ENCODE assay signal across 8 mouse cellular contexts in the genomic region with DNA sequence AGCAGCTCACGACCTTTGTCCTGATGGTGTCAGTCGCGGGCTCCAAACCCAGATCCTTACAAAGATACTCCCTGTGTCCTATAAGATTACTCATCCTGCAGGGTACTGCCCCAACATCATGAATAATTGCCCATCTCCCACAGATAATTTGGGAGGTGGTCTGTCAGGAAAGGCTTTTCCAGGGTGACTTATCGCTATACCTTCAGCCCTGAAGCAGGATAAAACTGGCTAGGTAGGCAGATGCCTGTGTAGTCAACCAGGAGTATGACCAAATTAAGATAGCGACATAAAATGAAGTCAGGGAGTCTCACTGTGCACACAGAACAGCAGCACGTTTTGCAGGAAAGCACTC. TPM values are rescaled to one million over a fixed set of nuclear protein-coding genes. Genes with fewer than 3 reads are reported as not detected.
DNase-seq lines count a peak whose midpoint lies in the region; ATAC-seq and TF ChIP-seq lines count a peak whose summit lies in the region.

No protein-coding gene starts in this region.

- H3K4me1 ChIP-seq in heart, postnatal 0 days (ENCODE audit: control insufficient read depth, insufficient read depth), result peaks cover 8% of the 10 kb centered on the region; the same call in 1 of the 2 replicates
- peaks cover 9% of the 10 kb centered on the region; the same call in 1 of the 2 replicates for H3K4me1 ChIP-seq in bone marrow macrophage, adult 2 months (ENCODE audit: control insufficient read depth, insufficient read depth, low read length)
- H3K4me1 ChIP-seq in hindbrain, embryonic 13.5 days (replicated peaks), result peaks cover 34% of the 10 kb centered on the region
- H3K4me1 ChIP-seq in midbrain, embryonic 13.5 days (replicated peaks), result peaks cover 35% of the 10 kb centered on the region

- no peak for TF ChIP-seq POLR2A in bone marrow macrophage, adult 2 months (IDR thresholded peaks at IDR 0.05; ENCODE audit: borderline replicate concordance, low read depth, low read length)

- peak overlapping the region; percentile 46 for H3K27ac ChIP-seq in heart, postnatal 0 days (ENCODE audit: low read depth)
- H3K27ac ChIP-seq in bone marrow macrophage, adult 2 months (ENCODE audit: insufficient read depth, low read depth, low read length), result 0 out of 2 replicates have a peak overlapping the region, but pooled peaks have one; percentile 2
- peak overlapping the region; percentile 92 for H3K27ac ChIP-seq in hindbrain, embryonic 13.5 days
- peak overlapping the region; percentile 96 for H3K27ac ChIP-seq in midbrain, embryonic 13.5 days

- no peaks in the 10 kb centered on the region for H3K9me3 ChIP-seq in heart, postnatal 0 days (replicated peaks; ENCODE audit: control insufficient read depth, low read length)
- no peaks in the 10 kb centered on the region for H3K9me3 ChIP-seq in hindbrain, embryonic 13.5 days
- no peaks in the 10 kb centered on the region for H3K9me3 ChIP-seq in midbrain, embryonic 13.5 days

- WGBS in heart, postnatal 0 days, result 18% methylated on average over 6 of the region's 6 CpGs
- 16% methylated on average over 6 of the region's 6 CpGs for WGBS in hindbrain, embryonic 13.5 days
- WGBS in midbrain, embryonic 13.5 days, result 14% methylated on average over 6 of the region's 6 CpGs

- no peak for ATAC-seq in heart, postnatal 0 days (ENCODE audit: insufficient read depth, low read depth)
- ATAC-seq in hindbrain, embryonic 13.5 days (ENCODE audit: low FRiP score), result peak; percentile 72; the same call in 1 of the 2 replicates
- no peak; the same call in 1 of the 2 replicates for ATAC-seq in midbrain, embryonic 13.5 days

- H3K36me3 ChIP-seq in heart, postnatal 0 days (replicated peaks; ENCODE audit: control insufficient read depth, insufficient read depth, low read length), result peaks cover 27% of the 10 kb centered on the region
- H3K36me3 ChIP-seq in hindbrain, embryonic 13.5 days, result peaks cover 27% of the 10 kb centered on the region
- H3K36me3 ChIP-seq in midbrain, embryonic 13.5 days, result peaks cover 27% of the 10 kb centered on the region

- peak overlapping the region; percentile 89; the same call in 1 of the 2 replicates for H3K9ac ChIP-seq in heart, postnatal 0 days (replicated peaks; ENCODE audit: low read depth, low read length)
- peak overlapping the region; percentile 99 for H3K9ac ChIP-seq in hindbrain, embryonic 13.5 days
- H3K9ac ChIP-seq in midbrain, embryonic 13.5 days (replicated peaks), result peak overlapping the region; percentile 100

- H3K4me3 ChIP-seq in heart, postnatal 0 days (ENCODE audit: low read depth, low read length), result peak overlapping the region; percentile 88
- H3K4me3 ChIP-seq in bone marrow macrophage, adult 2 months (ENCODE audit: insufficient read depth, low read length), result peak overlapping the region; percentile 33
- H3K4me3 ChIP-seq in hindbrain, embryonic 13.5 days, result peak overlapping the region; percentile 96
- H3K4me3 ChIP-seq in midbrain, embryonic 13.5 days (replicated peaks), result peak overlapping the region; percentile 96

- TF ChIP-seq CTCF in heart, postnatal 0 days (IDR thresholded peaks at IDR 0.05; ENCODE audit: low read depth), result no peak
- TF ChIP-seq CTCF in bone marrow macrophage, adult 2 months (IDR thresholded peaks at IDR 0.05; ENCODE audit: low read depth, low read length), result no peak

- no peak for TF ChIP-seq EP300 in heart, postnatal 0 days (IDR thresholded peaks at IDR 0.05; ENCODE audit: low read depth)

- H3K27me3 ChIP-seq in heart, postnatal 0 days (ENCODE audit: control insufficient read depth, insufficient read depth, low read length), result no peaks in the 10 kb centered on the region
- H3K27me3 ChIP-seq in hindbrain, embryonic 13.5 days, result no peaks in the 10 kb centered on the region
- H3K27me3 ChIP-seq in midbrain, embryonic 13.5 days, result no peaks in the 10 kb centered on the region; the same call in 1 of the 2 replicates

- no peak for DNase-seq in heart, postnatal 0 days (ENCODE audit: low spot score)
- no peak for DNase-seq in heart, adult 18-20 months
- no peak for DNase-seq in adrenal gland, adult 2 months
- no peak for DNase-seq in adrenal gland, postnatal 10 days
- no peak for DNase-seq in adrenal gland, postnatal 14 days

- H3K4me2 ChIP-seq in heart, postnatal 0 days (ENCODE audit: low read depth, low read length), result peak overlapping the region; percentile 98
- peak overlapping the region; percentile 95 for H3K4me2 ChIP-seq in hindbrain, embryonic 13.5 days
- H3K4me2 ChIP-seq in midbrain, embryonic 13.5 days (replicated peaks), result peak overlapping the region; percentile 83

RNA-seq across cellular contexts. Expression of a gene that starts 0.3 kb away (rescaled TPM):
- 301 and 362 TPM in 2 replicates for total RNA-seq in heart, postnatal 0 days (2014; rRNA removed; ENCODE audit: low replicate concordance)
- polyA plus RNA-seq in heart, postnatal 0 days (2015; fragmentation: Nextera tagmentation; extraction: Ambion mirVana), result 145 and 147 TPM in 2 replicates
- 100 to 1,000 TPM; 165 to 170 TPM for total RNA-seq in heart, adult 18-20 months (2021)
- polyA plus RNA-seq in bone marrow macrophage, adult 2 months (2012; ENCODE audit: insufficient read depth, insufficient read length, missing spikeins), result 99.5 and 112 TPM in 2 replicates
- polyA plus RNA-seq in hindbrain, embryonic 13.5 days (2015; fragmentation: Nextera tagmentation; extraction: Ambion mirVana), result 522 and 540 TPM in 2 replicates
- polyA plus RNA-seq in midbrain, embryonic 13.5 days (2015; fragmentation: Nextera tagmentation; extraction: Ambion mirVana), result 453 and 491 TPM in 2 replicates
- 100 to 1,000 TPM; 143 to 198 TPM for total RNA-seq in adrenal gland, adult 2 months (2021)
- 545 and 648 TPM in 2 replicates for polyA plus RNA-seq in adrenal gland, adult 2 months (2012; rRNA removed)
- total RNA-seq in adrenal gland, postnatal 10 days (2021), result 100 to 1,000 TPM; 154 to 156 TPM
- 147 and 153 TPM in 2 replicates for total RNA-seq in adrenal gland, postnatal 14 days (2021)

RNA-seq across cellular contexts. Expression of a gene that starts 9.7 kb away (rescaled TPM):
- total RNA-seq in heart, postnatal 0 days (2014; rRNA removed; ENCODE audit: low replicate concordance), result 26.3 and 44.3 TPM in 2 replicates
- 7.0 and 8.2 TPM in 2 replicates for polyA plus RNA-seq in heart, postnatal 0 days (2015; fragmentation: Nextera tagmentation; extraction: Ambion mirVana)
- 1 to 10 TPM; 1.0 to 1.4 TPM for total RNA-seq in heart, adult 18-20 months (2021)
- 1.4 TPM in 1 of 2 replicates, not detected in the other for polyA plus RNA-seq in bone marrow macrophage, adult 2 months (2012; ENCODE audit: insufficient read depth, insufficient read length, missing spikeins)
- 285 and 298 TPM in 2 replicates for polyA plus RNA-seq in hindbrain, embryonic 13.5 days (2015; fragmentation: Nextera tagmentation; extraction: Ambion mirVana)
- 383 and 402 TPM in 2 replicates for polyA plus RNA-seq in midbrain, embryonic 13.5 days (2015; fragmentation: Nextera tagmentation; extraction: Ambion mirVana)
- total RNA-seq in adrenal gland, adult 2 months (2021), result 1 to 10 TPM; 2.5 to 8.2 TPM
- 5.1 and 9.1 TPM in 2 replicates for polyA plus RNA-seq in adrenal gland, adult 2 months (2012; rRNA removed)
- total RNA-seq in adrenal gland, postnatal 10 days (2021), result 10 to 100 TPM; 23.0 to 32.1 TPM
- total RNA-seq in adrenal gland, postnatal 14 days (2021), result 16.4 and 23.5 TPM in 2 replicates

RNA-seq across cellular contexts. Expression of a gene that starts 15.4 kb away (rescaled TPM):
- total RNA-seq in heart, postnatal 0 days (2014; rRNA removed; ENCODE audit: low replicate concordance), result 90.4 and 94.8 TPM in 2 replicates
- polyA plus RNA-seq in heart, postnatal 0 days (2015; fragmentation: Nextera tagmentation; extraction: Ambion mirVana), result 43.1 and 63.4 TPM in 2 replicates
- total RNA-seq in heart, adult 18-20 months (2021), result 10 to 100 TPM; 13.9 to 17.4 TPM
- polyA plus RNA-seq in bone marrow macrophage, adult 2 months (2012; ENCODE audit: insufficient read depth, insufficient read length, missing spikeins), result 32.0 and 37.9 TPM in 2 replicates
- polyA plus RNA-seq in hindbrain, embryonic 13.5 days (2015; fragmentation: Nextera tagmentation; extraction: Ambion mirVana), result 138 and 142 TPM in 2 replicates
- polyA plus RNA-seq in midbrain, embryonic 13.5 days (2015; fragmentation: Nextera tagmentation; extraction: Ambion mirVana), result 149 and 155 TPM in 2 replicates
- total RNA-seq in adrenal gland, adult 2 months (2021), result 10 to 100 TPM; 13.5 to 26.3 TPM
- 15.4 and 19.1 TPM in 2 replicates for polyA plus RNA-seq in adrenal gland, adult 2 months (2012; rRNA removed)
- 10 to 100 TPM; 30.8 to 37.5 TPM for total RNA-seq in adrenal gland, postnatal 10 days (2021)
- total RNA-seq in adrenal gland, postnatal 14 days (2021), result 24.4 and 26.8 TPM in 2 replicates

RNA-seq across cellular contexts. Expression of a gene that starts 15.4 kb away (rescaled TPM):
- 0.62 TPM in 1 of 2 replicates, not detected in the other for total RNA-seq in heart, postnatal 0 days (2014; rRNA removed; ENCODE audit: low replicate concordance)
- polyA plus RNA-seq in heart, postnatal 0 days (2015; fragmentation: Nextera tagmentation; extraction: Ambion mirVana), result 0.26 and 0.33 TPM in 2 replicates
- total RNA-seq in heart, adult 18-20 months (2021), result under 1 TPM in 1 of 2 experiments, not detected in 1; 0.12 TPM
- 0.28 TPM in 1 of 2 replicates, not detected in the other for polyA plus RNA-seq in bone marrow macrophage, adult 2 months (2012; ENCODE audit: insufficient read depth, insufficient read length, missing spikeins)
- 1.6 TPM in 2 replicates for polyA plus RNA-seq in hindbrain, embryonic 13.5 days (2015; fragmentation: Nextera tagmentation; extraction: Ambion mirVana)
- 1.1 and 1.3 TPM in 2 replicates for polyA plus RNA-seq in midbrain, embryonic 13.5 days (2015; fragmentation: Nextera tagmentation; extraction: Ambion mirVana)
- total RNA-seq in adrenal gland, adult 2 months (2021), result under 1 TPM; 0.17 TPM
- polyA plus RNA-seq in adrenal gland, adult 2 months (2012; rRNA removed), result 0.18 and 0.36 TPM in 2 replicates
- under 1 TPM; 0.09 TPM for total RNA-seq in adrenal gland, postnatal 10 days (2021)
- 0.11 TPM in 1 of 2 replicates, not detected in the other for total RNA-seq in adrenal gland, postnatal 14 days (2021)

RNA-seq across cellular contexts. Expression of a gene that starts 21.4 kb away (rescaled TPM):
- total RNA-seq in heart, postnatal 0 days (2014; rRNA removed; ENCODE audit: low replicate concordance), result not detected in 2 replicates
- 0.07 TPM in 1 of 2 replicates, not detected in the other for polyA plus RNA-seq in heart, postnatal 0 days (2015; fragmentation: Nextera tagmentation; extraction: Ambion mirVana)
- total RNA-seq in heart, adult 18-20 months (2021), result not detected
- polyA plus RNA-seq in bone marrow macrophage, adult 2 months (2012; ENCODE audit: insufficient read depth, insufficient read length, missing spikeins), result not detected in 2 replicates
- not detected in 2 replicates for polyA plus RNA-seq in hindbrain, embryonic 13.5 days (2015; fragmentation: Nextera tagmentation; extraction: Ambion mirVana)
- not detected in 2 replicates for polyA plus RNA-seq in midbrain, embryonic 13.5 days (2015; fragmentation: Nextera tagmentation; extraction: Ambion mirVana)
- total RNA-seq in adrenal gland, adult 2 months (2021), result under 1 TPM in 1 of 2 experiments, not detected in 1; 0.09 TPM
- polyA plus RNA-seq in adrenal gland, adult 2 months (2012; rRNA removed), result not detected in 2 replicates
- total RNA-seq in adrenal gland, postnatal 10 days (2021), result 1 to 10 TPM; 1.2 to 2.1 TPM
- 0.26 and 3.4 TPM in 2 replicates for total RNA-seq in adrenal gland, postnatal 14 days (2021)

Comparison
In these comparisons a context has a peak if more than half of its experiments do, and no peak if none do; other contexts are left out.
1. H3K27ac ChIP-seq: peak in every context shown above with its lines; median percentile 96 in midbrain, embryonic 13.5 days; 92 in hindbrain, embryonic 13.5 days; 46 in heart, postnatal 0 days; 2 in bone marrow macrophage, adult 2 months.
2. H3K4me3 ChIP-seq: peak in every context shown above with its lines; median percentile 96 in hindbrain, embryonic 13.5 days; 96 in midbrain, embryonic 13.5 days; 88 in heart, postnatal 0 days; 33 in bone marrow macrophage, adult 2 months.